ENCODE assay signal across 19 mouse cellular contexts in genomic region chr1:92953641-92954040, GRCm38 (mm10). TPM values are rescaled to one million over a fixed set of nuclear protein-coding genes. Genes with fewer than 3 reads are reported as not detected.
"Had no signal": no experiment of that assay in that cellular context is flagged by ENCODE, and none has a peak within 500 bp of the region (broad histone marks: within the 10 kb centered on the region; RNA-seq: fewer than 3 reads in every experiment).

No protein-coding gene starts in this region.

- H3K9me3 ChIP-seq: liver, embryonic 15.5 days; lung, embryonic 15.5 days; megakaryocyte, embryonic 14.5 days; midbrain, embryonic 13.5 days; midbrain, embryonic 15.5 days; neural tube, embryonic 12.5 days; stomach, embryonic 15.5 days had no signal

- H3K4me1 ChIP-seq: lung, embryonic 15.5 days; midbrain, embryonic 13.5 days; midbrain, embryonic 15.5 days; neural tube, embryonic 12.5 days; stomach, embryonic 15.5 days had no signal

- H3K27me3 ChIP-seq: liver, embryonic 15.5 days; lung, embryonic 15.5 days; midbrain, embryonic 13.5 days; midbrain, embryonic 15.5 days; neural tube, embryonic 12.5 days; stomach, embryonic 15.5 days had no signal

- DNase-seq: liver, postnatal 0 days; lung, adult 2 months; lung, postnatal 36 days; right cerebral cortex, postnatal 14 days; thymus, adult 2 months; thymus, postnatal 14 days; thymus, postnatal 36 days had no signal

- H3K36me3 ChIP-seq: liver, embryonic 15.5 days; lung, embryonic 15.5 days; stomach, embryonic 15.5 days had no signal

- H3K9ac ChIP-seq: liver, embryonic 15.5 days; liver, postnatal 0 days; lung, embryonic 15.5 days; midbrain, embryonic 13.5 days; midbrain, embryonic 15.5 days; neural tube, embryonic 12.5 days; stomach, embryonic 15.5 days had no signal

- H3K4me3 ChIP-seq: liver, embryonic 15.5 days; lung, embryonic 15.5 days; megakaryocyte, embryonic 14.5 days; midbrain, embryonic 13.5 days; midbrain, embryonic 15.5 days; neural tube, embryonic 12.5 days; stomach, embryonic 15.5 days had no signal

- H3K27ac ChIP-seq: liver, embryonic 15.5 days; lung, embryonic 15.5 days; macrophage; midbrain, embryonic 13.5 days; midbrain, embryonic 15.5 days; neural tube, embryonic 12.5 days; stomach, embryonic 15.5 days; stomach, postnatal 0 days had no signal

RNA-seq across cellular contexts. Expression of gene Gpr35, which starts 3.0 kb away (rescaled TPM):
- polyA plus RNA-seq: midbrain, embryonic 11.5 days had no signal

RNA-seq across cellular contexts. Expression of gene Ankmy1, which starts 50.9 kb away (rescaled TPM):
- total RNA-seq: midbrain, postnatal 0 days; monocyte, adult 5-6 weeks had no signal
